Mouse (Mus musculus) MEL (cell line): ENCODE measurements around the gene Duox1.

Experiments used
- CHD1 ChIP-seq: IDR thresholded peaks from 2 replicates; pipeline ENCODE4 v1.6.1; 2012; ENCODE audit warnings: low read depth, mild to moderate bottlenecking, inconsistent platforms, low read length, improper control_type of control experiment
- CTCF ChIP-seq, 3 experiments: IDR thresholded peaks in 2 of 3; conservative IDR thresholded peaks in 1 of 3; 2 replicates each; pipeline ENCODE4 v1.5.1; 2011 to 2012; ENCODE audit warnings: low read length in 3 of 3, low read depth in 2 of 3, mild to moderate bottlenecking in 2 of 3, improper control_type of control experiment in 1 of 3, inconsistent platforms in 1 of 3, mixed read lengths in 1 of 3, moderate library complexity in 1 of 3; ENCODE audit not compliant: control insufficient read depth in 1 of 3, insufficient read depth in 1 of 3, poor library complexity in 1 of 3, severe bottlenecking in 1 of 3
- E2F4 ChIP-seq: IDR thresholded peaks from 2 replicates; pipeline ENCODE4 v1.6.1; 2011; ENCODE audit warnings: low read depth, low read length, improper control_type of control experiment, borderline replicate concordance
- ELF1 ChIP-seq: IDR thresholded peaks from 2 replicates; pipeline ENCODE4 v1.6.1; 2014; ENCODE audit warnings: low read depth, mild to moderate bottlenecking, inconsistent platforms, low read length, improper control_type of control experiment, moderate library complexity
- EP300 ChIP-seq, 2 experiments: IDR thresholded peaks; 2 replicates each; pipeline ENCODE4 v1.6.1; 2011; ENCODE audit warnings: improper control_type of control experiment in 2 of 2, low read length in 2 of 2, low read depth in 1 of 2, mild to moderate bottlenecking in 1 of 2
- GATA1 ChIP-seq: IDR thresholded peaks from 2 replicates; pipeline ENCODE4 v1.6.1; 2011; ENCODE audit warnings: low read depth, low read length, improper control_type of control experiment
- MAFK ChIP-seq: IDR thresholded peaks from 2 replicates; pipeline ENCODE4 v1.6.1; 2011; ENCODE audit warnings: low read depth, mild to moderate bottlenecking, low read length, improper control_type of control experiment, borderline replicate concordance
- POLR2A ChIP-seq, 2 experiments: IDR thresholded peaks; 2 replicates each; pipeline ENCODE4 v1.6.1; 2011 to 2012; ENCODE audit warnings: low read length in 2 of 2, mild to moderate bottlenecking in 2 of 2, control low read depth in 1 of 2, improper control_type of control experiment in 1 of 2, low read depth in 1 of 2, moderate library complexity in 1 of 2; ENCODE audit not compliant: control insufficient read depth in 1 of 2, insufficient read depth in 1 of 2, poor library complexity in 1 of 2
- USF1 ChIP-seq: IDR thresholded peaks from 2 replicates; pipeline ENCODE4 v1.6.1; 2014; ENCODE audit warnings: low read depth, mild to moderate bottlenecking, inconsistent platforms, low read length, improper control_type of control experiment, moderate library complexity
- ZMIZ1 ChIP-seq: IDR thresholded peaks from 2 replicates; pipeline ENCODE4 v1.6.1; 2012; ENCODE audit warnings: low read depth, mild to moderate bottlenecking, inconsistent platforms, low read length, improper control_type of control experiment, moderate library complexity

- TF ChIP-seq EP300 (IDR thresholded peaks at IDR 0.05; ENCODE audit: low read depth in 1 of 2, low read length in 2 of 2) (no peak), ELF1 (no peak), POLR2A (IDR thresholded peaks at IDR 0.05; ENCODE audit: control insufficient read depth in 1 of 2, insufficient read depth in 1 of 2, low read depth in 1 of 2, low read length in 2 of 2, poor library complexity in 1 of 2) (no peak), CTCF (IDR thresholded peaks at IDR 0.05 in 2 of 3, conservative IDR thresholded peaks at IDR 0.05 in 1 of 3; ENCODE audit: control insufficient read depth in 1 of 3, insufficient read depth in 1 of 3, low read depth in 2 of 3, low read length in 3 of 3, poor library complexity in 1 of 3, severe bottlenecking in 1 of 3) (no peak), MAFK (no peak), USF1 (no peak), ZMIZ1 (no peak), E2F4 (no peak), CHD1 (no peak), GATA1 (no peak)
Measured at GRCm38 (mm10) chr2:122324586-122324985, 9.1 kb downstream of the Duox1 start.
